Mouse (Mus musculus) E14TG2a.4 (cell line): ENCODE measurements at regions not wholly inside any gene's neighbourhood (a gene's known extent, or its start where the extent isn't known, plus 50 kb on each side); places are given as distances from the start of the nearest gene placed in this dataset.

ENCODE experiments used
- CTCF ChIP-seq: conservative IDR thresholded peaks from 2 replicates; pipeline ENCODE4 v1.5.1; 2014; ENCODE audit warnings: low read length
- NANOG ChIP-seq: IDR thresholded peaks from 2 replicates; pipeline ENCODE4 v1.6.1; 2014; ENCODE audit warnings: borderline replicate concordance, low read length, mixed read lengths
- POU5F1 ChIP-seq: IDR thresholded peaks from 2 replicates; pipeline ENCODE4 v1.6.1; 2014; ENCODE audit warnings: low read length, borderline replicate concordance

- no peak for TF ChIP-seq CTCF
- TF ChIP-seq POU5F1: no peak
- no peak for TF ChIP-seq NANOG
Measured at GRCm38 (mm10) chr6:51339301-51339700, 93.2 kb upstream of the Nfe2l3 start.
